Mouse (Mus musculus): ENCODE measurements around the gene Tfdp2. TPM values are rescaled to one million over a fixed set of nuclear protein-coding genes. Genes with fewer than 3 reads are reported as not detected.

Gene Tfdp2
- polyA plus RNA-seq, 1 experiment from 2014 or later: 61.6 TPM

- Histone ChIP-seq H3K27me3 (ENCODE audit: low read depth, poor library complexity, severe bottlenecking) (no peaks in the 10 kb centered on the region), H3K9me3 (replicated peaks) (no peaks in the 10 kb centered on the region), H3K4me3 (peak overlapping the region; percentile 88), H3K36me3 (peaks cover 5% of the 10 kb centered on the region; the same call in 1 of the 2 replicates), H3K4me1 (peaks cover 22% of the 10 kb centered on the region), H3K27ac (no peak overlapping the region)
- DNase-seq (ENCODE audit: low spot score): no peak
- 76% methylated on average over 9 of the region's 9 CpGs for WGBS
Measured at GRCm38 (mm10) chr9:96197806-96198205, 1.7 kb downstream of the Tfdp2 start.

DNA sequence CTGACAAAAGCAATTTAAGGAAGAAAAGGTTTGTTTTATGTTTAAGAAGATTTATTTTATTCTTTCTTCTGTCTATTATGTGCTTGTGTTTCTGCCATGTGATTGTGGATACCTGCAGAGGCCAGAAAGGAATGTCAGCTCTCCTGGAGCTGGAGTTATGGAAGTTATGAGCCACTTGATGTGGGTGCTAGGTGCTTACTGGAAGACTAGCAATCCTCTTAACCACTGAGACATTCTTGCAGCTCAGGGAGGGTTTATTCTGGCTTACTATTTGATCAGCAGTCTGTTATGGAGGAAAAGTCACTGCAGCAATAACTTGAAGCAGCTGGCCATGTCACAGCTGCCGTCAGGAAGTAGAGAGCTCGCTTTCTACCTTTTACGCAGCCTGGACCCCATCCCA, 7.6 kb downstream of the Tfdp2 start:
- H3K27ac ChIP-seq: no peak overlapping the region
- no peak overlapping the region for H3K4me3 ChIP-seq
- WGBS: 89% methylated on average over 3 of the region's 3 CpGs
- H3K27me3 ChIP-seq (ENCODE audit: low read depth, poor library complexity, severe bottlenecking): no peaks in the 10 kb centered on the region
- peaks cover 34% of the 10 kb centered on the region for H3K36me3 ChIP-seq
- H3K4me1 ChIP-seq: no peaks in the 10 kb centered on the region
- no peak for DNase-seq (ENCODE audit: low spot score)
- no peaks in the 10 kb centered on the region for H3K9me3 ChIP-seq (replicated peaks)

DNA sequence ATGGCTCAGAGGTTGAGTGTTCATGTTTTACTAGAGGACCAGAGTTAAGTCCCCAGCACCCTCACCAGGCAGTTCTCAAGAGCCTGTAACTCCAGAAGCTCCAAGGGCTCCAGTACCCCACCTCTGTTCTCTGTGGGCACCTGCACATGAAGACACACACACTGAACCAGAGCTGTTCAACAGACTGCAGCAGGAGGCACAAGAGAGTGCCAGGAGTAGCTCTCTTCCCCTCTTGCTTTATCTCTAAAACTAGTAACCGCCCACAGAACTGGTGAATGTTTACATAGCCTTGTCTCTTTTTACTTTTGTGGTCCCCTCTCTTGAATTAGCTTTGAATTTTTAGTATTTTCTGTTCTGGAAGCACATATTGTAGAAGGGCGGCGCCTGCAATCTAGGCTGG, 11.4 kb downstream of the Tfdp2 start:
- H3K36me3 ChIP-seq: peaks cover 33% of the 10 kb centered on the region
- no peaks in the 10 kb centered on the region for H3K9me3 ChIP-seq (replicated peaks)
- no peak overlapping the region for H3K27ac ChIP-seq
- no peaks in the 10 kb centered on the region for H3K27me3 ChIP-seq (ENCODE audit: low read depth, poor library complexity, severe bottlenecking)
- DNase-seq (ENCODE audit: low spot score): no peak
- no peaks in the 10 kb centered on the region for H3K4me1 ChIP-seq
- no peak overlapping the region for H3K4me3 ChIP-seq
- WGBS: 88% methylated on average over 3 of the region's 3 CpGs

DNA sequence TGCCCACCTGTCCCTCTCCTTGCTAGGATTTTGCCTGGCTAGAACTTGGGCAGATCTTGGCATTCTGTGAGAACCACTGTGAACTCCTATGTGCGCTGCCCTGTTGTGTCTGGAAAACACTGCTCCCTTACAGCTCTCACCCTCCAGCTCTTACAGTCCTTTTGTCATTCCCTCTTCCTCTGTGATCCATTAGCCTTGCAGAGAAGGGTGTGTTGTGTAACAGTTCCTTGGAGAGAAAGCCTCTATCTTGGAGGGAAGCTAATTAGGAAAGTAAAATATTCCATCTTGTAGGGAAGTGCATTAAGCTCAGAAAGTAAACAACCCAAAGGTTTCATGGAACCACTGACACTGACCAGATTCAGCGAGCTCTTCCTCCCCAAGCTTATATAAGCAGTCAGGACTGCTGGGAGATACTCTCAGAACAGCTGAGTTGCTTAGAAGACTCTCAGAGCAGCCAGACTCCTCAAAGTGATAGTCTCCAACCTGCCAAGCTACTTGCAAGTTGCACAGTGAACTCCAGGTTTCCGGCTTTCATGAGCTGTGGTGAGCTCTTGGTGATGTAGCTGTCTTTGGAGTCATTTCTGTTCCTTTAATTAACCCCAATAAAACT, 17.1 kb downstream of the Tfdp2 start:
- Histone ChIP-seq H3K36me3 (peaks cover 14% of the 10 kb centered on the region), H3K27ac (no peak overlapping the region), H3K27me3 (ENCODE audit: low read depth, poor library complexity, severe bottlenecking) (no peaks in the 10 kb centered on the region), H3K4me3 (no peak overlapping the region), H3K9me3 (replicated peaks) (no peaks in the 10 kb centered on the region), H3K4me1 (no peaks in the 10 kb centered on the region)
- DNase-seq (ENCODE audit: low spot score): no peak
- WGBS: 84% methylated on average over 3 of the region's 3 CpGs

- no peaks in the 10 kb centered on the region for H3K4me1 ChIP-seq
- H3K27ac ChIP-seq: no peak overlapping the region
- no peaks in the 10 kb centered on the region for H3K9me3 ChIP-seq (replicated peaks)
- H3K36me3 ChIP-seq: peaks cover 14% of the 10 kb centered on the region
- 93% methylated on average over 2 of the region's 2 CpGs for WGBS
- no peaks in the 10 kb centered on the region for H3K27me3 ChIP-seq (ENCODE audit: low read depth, poor library complexity, severe bottlenecking)
- DNase-seq (ENCODE audit: low spot score): no peak
- H3K4me3 ChIP-seq: no peak overlapping the region
Measured at GRCm38 (mm10) chr9:96214171-96214570, 18.1 kb downstream of the Tfdp2 start.

DNA sequence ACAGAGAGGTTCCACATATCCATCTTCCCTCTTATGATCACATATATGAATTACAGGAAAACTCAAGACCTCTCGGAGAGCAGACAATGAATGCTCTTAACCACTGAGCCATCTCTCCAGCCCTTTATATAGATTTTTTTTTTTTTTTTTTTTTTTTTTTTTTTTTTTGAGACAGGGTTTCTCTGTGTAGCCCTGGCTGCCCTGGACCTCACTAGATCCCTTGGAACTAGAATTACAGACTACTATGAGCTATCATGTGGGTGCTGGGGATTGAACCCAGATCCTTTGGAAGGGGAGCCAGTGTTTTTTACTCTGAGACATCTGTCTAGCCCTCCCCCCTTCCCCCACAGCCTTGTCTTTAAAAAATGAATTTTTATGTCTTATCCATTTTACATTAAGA, 21.2 kb downstream of the Tfdp2 start:
- Histone ChIP-seq H3K4me1 (no peaks in the 10 kb centered on the region), H3K36me3 (peaks cover 14% of the 10 kb centered on the region), H3K27ac (no peak overlapping the region), H3K27me3 (ENCODE audit: low read depth, poor library complexity, severe bottlenecking) (no peaks in the 10 kb centered on the region), H3K9me3 (replicated peaks) (no peaks in the 10 kb centered on the region), H3K4me3 (no peak overlapping the region)
- 95% methylated on average over 1 of the region's 1 CpGs for WGBS
- DNase-seq (ENCODE audit: low spot score): no peak

DNA sequence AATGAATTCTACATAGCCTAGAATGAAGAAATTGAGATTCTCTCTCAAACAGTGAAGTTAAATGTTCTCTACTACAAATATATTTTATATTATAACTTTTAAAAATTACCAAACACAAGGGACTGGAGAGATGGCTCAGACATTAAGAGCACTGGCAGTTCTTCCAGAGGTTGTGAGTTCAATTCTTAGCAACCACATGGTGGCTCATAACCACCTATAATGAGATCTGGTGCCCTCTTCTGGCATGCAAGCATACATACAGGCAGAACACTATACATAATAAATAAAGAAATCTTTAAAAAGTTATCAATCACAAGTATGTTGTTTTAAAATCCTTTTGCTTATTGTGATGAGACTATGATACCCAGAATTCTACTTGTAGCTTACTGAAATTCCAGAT, 21.7 kb downstream of the Tfdp2 start:
- no peaks in the 10 kb centered on the region for H3K9me3 ChIP-seq (replicated peaks)
- peaks cover 14% of the 10 kb centered on the region for H3K36me3 ChIP-seq
- no peaks in the 10 kb centered on the region for H3K4me1 ChIP-seq
- H3K27me3 ChIP-seq (ENCODE audit: low read depth, poor library complexity, severe bottlenecking): no peaks in the 10 kb centered on the region
- no peak overlapping the region for H3K27ac ChIP-seq
- no peak overlapping the region for H3K4me3 ChIP-seq
- DNase-seq (ENCODE audit: low spot score): no peak

DNA sequence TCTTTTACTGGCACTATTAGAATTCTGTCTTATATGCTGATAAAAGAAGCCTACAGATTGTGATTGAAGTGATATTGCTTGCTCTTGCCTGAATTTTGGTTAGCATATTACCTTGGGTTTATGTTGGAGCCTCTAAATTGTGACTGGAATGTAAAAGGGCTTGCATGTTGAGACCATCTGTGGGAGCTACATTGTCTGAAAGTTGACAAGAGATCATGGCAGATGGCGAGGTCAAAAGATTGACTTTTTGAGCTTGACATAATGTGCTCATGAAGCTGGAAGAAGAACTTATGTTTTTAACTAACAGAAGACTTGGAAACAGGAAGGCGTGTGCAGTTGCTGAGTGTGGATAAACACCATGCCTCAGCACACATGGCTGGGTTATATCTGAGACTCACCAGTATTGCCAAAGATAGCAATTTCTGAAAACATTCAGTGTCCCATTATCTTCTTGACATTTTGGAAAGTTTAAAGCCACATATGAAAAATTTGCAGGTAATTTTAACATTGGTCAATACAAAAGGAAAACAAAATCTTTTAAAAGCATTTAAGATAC, 23.1 kb downstream of the Tfdp2 start:
- DNase-seq (ENCODE audit: low spot score): no peak
- peaks cover 11% of the 10 kb centered on the region for H3K36me3 ChIP-seq
- no peaks in the 10 kb centered on the region for H3K4me1 ChIP-seq
- no peaks in the 10 kb centered on the region for H3K27me3 ChIP-seq (ENCODE audit: low read depth, poor library complexity, severe bottlenecking)
- no peak overlapping the region for H3K27ac ChIP-seq
- H3K9me3 ChIP-seq (replicated peaks): no peaks in the 10 kb centered on the region
- H3K4me3 ChIP-seq: no peak overlapping the region
- 77% methylated on average over 2 of the region's 2 CpGs for WGBS

DNA sequence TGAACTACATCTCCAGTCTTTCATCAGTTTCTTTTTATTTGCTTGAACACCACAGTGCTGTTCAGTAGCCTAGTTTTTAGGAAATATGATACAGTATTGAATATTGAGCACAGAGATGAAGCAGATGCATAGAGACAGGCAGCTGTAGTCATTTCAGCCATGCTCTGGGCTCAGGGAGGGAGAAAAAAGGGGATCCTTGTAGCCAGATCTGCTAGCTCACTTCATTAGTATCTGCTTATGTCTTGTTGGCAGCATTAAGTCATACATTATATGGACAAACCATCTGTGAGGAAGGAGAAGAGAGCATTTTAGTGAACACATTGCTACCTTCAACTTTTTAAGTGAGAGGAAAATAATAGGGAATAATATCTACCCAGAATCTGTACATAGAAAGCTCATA, 24.3 kb downstream of the Tfdp2 start:
- Histone ChIP-seq H3K4me3 (no peak overlapping the region), H3K9me3 (replicated peaks) (no peaks in the 10 kb centered on the region), H3K4me1 (no peaks in the 10 kb centered on the region), H3K27ac (no peak overlapping the region), H3K27me3 (ENCODE audit: low read depth, poor library complexity, severe bottlenecking) (no peaks in the 10 kb centered on the region), H3K36me3 (no peaks in the 10 kb centered on the region)
- no peak for DNase-seq (ENCODE audit: low spot score)

DNA sequence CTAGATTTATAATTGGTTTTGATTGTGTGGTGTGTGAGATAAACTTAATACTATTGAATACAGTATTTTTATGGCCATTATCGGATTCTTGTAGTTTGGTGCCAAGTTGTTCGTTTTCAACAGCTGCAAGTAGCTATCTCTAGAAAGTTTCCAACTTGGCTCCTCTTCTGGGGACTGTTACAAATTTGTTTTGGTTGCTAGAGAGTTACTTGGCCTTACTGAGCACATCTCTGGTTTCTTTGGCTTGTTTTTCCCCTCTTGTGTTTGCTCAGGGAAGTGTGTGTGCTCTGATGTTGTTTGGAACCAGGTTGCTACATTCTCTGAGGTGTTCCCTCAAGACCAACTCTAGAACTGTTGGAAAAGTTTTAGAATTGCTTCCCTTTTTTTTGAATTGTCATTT, 27.2 kb downstream of the Tfdp2 start:
- no peaks in the 10 kb centered on the region for H3K4me1 ChIP-seq
- no peak overlapping the region for H3K4me3 ChIP-seq
- DNase-seq (ENCODE audit: low spot score): no peak
- H3K27me3 ChIP-seq (ENCODE audit: low read depth, poor library complexity, severe bottlenecking): no peaks in the 10 kb centered on the region
- H3K36me3 ChIP-seq: no peaks in the 10 kb centered on the region
- no peak overlapping the region for H3K27ac ChIP-seq
- H3K9me3 ChIP-seq (replicated peaks): no peaks in the 10 kb centered on the region
- WGBS: 95% methylated on average over 2 of the region's 2 CpGs

GRCm38 (mm10) chr9:96228285-96228684, 32.2 kb downstream of the Tfdp2 start:
- H3K4me1 ChIP-seq: no peaks in the 10 kb centered on the region
- no peaks in the 10 kb centered on the region for H3K27me3 ChIP-seq (ENCODE audit: low read depth, poor library complexity, severe bottlenecking)
- H3K27ac ChIP-seq: no peak overlapping the region
- no peaks in the 10 kb centered on the region for H3K9me3 ChIP-seq (replicated peaks)
- H3K36me3 ChIP-seq: no peaks in the 10 kb centered on the region
- no peak overlapping the region for H3K4me3 ChIP-seq
- DNase-seq (ENCODE audit: low spot score): no peak

DNA sequence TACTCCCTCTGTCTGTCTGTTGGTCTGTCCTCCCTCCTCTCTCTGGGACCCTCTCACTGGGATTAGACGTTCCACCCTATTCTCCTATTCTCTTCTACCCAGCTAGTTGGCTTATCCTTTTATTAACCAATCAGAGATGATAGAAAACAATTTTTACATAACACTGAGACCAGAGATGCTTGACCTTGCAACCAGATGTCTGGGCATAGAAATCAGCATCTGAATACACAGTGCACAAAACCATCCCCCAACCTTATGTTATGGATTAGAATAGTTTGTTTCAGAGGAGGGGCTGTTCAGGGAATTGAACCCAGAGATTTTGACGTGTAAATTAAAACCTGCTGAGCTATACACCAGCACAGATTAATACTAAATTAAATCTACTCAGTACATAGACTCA, 34.2 kb downstream of the Tfdp2 start:
- no peak for DNase-seq (ENCODE audit: low spot score)
- no peaks in the 10 kb centered on the region for H3K36me3 ChIP-seq
- 70% methylated on average over 2 of the region's 2 CpGs for WGBS
- no peaks in the 10 kb centered on the region for H3K9me3 ChIP-seq (replicated peaks)
- H3K27ac ChIP-seq: no peak overlapping the region
- H3K4me1 ChIP-seq: no peaks in the 10 kb centered on the region
- no peaks in the 10 kb centered on the region for H3K27me3 ChIP-seq (ENCODE audit: low read depth, poor library complexity, severe bottlenecking)
- no peak overlapping the region for H3K4me3 ChIP-seq

- no peaks in the 10 kb centered on the region for H3K9me3 ChIP-seq (replicated peaks)
- no peaks in the 10 kb centered on the region for H3K36me3 ChIP-seq
- 61% methylated on average over 2 of the region's 2 CpGs for WGBS
- no peak overlapping the region for H3K4me3 ChIP-seq
- H3K27me3 ChIP-seq (ENCODE audit: low read depth, poor library complexity, severe bottlenecking): no peaks in the 10 kb centered on the region
- no peak overlapping the region for H3K27ac ChIP-seq
- no peak for DNase-seq (ENCODE audit: low spot score)
- H3K4me1 ChIP-seq: peaks cover 15% of the 10 kb centered on the region
Measured at GRCm38 (mm10) chr9:96235477-96235876, 39.4 kb downstream of the Tfdp2 start.

GRCm38 (mm10) chr9:96237391-96237790, 41.3 kb downstream of the Tfdp2 start:
- Histone ChIP-seq H3K36me3 (peaks cover 10% of the 10 kb centered on the region), H3K4me3 (no peak overlapping the region), H3K27ac (no peak overlapping the region), H3K9me3 (replicated peaks) (no peaks in the 10 kb centered on the region), H3K27me3 (ENCODE audit: low read depth, poor library complexity, severe bottlenecking) (no peaks in the 10 kb centered on the region), H3K4me1 (peaks cover 15% of the 10 kb centered on the region)
- DNase-seq (ENCODE audit: low spot score): no peak
- 52% methylated on average over 1 of the region's 1 CpGs for WGBS
